Mouse (Mus musculus): ENCODE results near the gene Wnk2. TPM values are rescaled to one million over a fixed set of nuclear protein-coding genes. Genes with fewer than 3 reads are reported as not detected.
A peak's percentile ranks its signal among the peaks of the same experiment; 100 is the strongest.

The Wnk2 gene
- polyA plus RNA-seq, 1 experiment: not detected

DNA sequence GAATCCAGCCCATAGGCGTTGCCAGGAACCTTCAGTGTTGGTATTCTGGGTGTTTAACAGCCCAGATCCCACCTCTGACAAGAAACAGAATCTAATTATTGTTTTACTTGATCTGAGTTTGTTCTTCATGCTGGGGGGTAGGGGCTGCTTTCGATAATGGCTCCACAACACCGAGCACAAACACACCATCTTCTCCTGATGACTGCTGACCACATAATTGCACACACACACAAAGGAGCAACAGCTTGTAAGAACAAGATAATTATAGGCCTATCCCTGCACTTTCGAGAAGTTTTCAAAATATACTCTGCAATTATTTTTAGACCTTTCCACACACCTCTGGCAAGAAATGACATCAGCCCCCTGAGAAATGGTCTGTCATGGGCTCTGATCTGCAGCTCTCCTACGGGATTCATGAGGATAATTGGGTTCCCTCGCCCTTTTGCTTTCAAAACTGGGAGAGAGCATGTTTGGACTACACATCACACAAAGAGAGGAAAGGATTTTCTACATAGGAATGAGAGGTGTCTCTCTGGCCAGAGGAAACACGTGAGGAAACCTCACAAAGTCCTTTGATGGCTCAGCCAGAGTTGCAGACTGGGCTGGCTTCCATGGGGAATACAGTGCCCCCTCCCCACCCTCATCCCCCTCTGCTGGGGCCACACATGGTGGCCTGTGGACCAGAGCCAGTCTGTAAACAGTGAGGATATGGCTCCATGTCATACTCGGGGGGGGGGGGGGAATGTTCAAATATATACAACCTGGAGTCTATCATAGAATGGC, 118.9 kb downstream of the Wnk2 start:
- Histone ChIP-seq H3K4me3 (no peak overlapping the region), H3ac (ENCODE audit: control insufficient read depth, insufficient read length) (no peak overlapping the region), H3K4me2 (ENCODE audit: low read depth) (no peak overlapping the region), H3K36me3 (ENCODE audit: control insufficient read depth, insufficient read depth) (no peaks in the 10 kb centered on the region), H3K27me3 (ENCODE audit: control insufficient read depth, insufficient read depth, insufficient read length) (no peaks in the 10 kb centered on the region), H3K79me2 (ENCODE audit: control insufficient read depth, insufficient read depth) (no peaks in the 10 kb centered on the region)
- no peak for TF ChIP-seq E2F4 (IDR thresholded peaks at IDR 0.05; ENCODE audit: insufficient read depth)

DNA sequence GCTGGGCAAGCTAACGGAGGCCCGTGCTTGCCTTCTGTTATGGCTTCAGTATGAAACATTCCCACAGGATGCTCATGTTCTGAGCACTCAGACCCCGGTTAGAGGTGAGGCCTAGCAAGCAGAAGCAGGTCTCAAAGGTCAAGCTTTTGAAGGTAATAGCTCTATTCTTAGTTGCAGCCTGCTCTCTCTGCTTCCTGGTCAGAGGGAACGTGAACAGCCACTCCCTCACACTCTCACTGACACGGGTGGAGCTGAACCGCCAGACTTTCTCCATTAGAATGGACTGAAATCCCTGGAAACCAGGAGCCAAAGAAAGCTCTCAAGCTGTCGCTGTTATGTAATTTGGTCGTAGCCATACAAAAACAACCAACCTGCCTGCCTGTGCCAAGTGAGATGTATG, 120.8 kb downstream of the Wnk2 start:
- no peaks in the 10 kb centered on the region for H3K79me2 ChIP-seq (ENCODE audit: control insufficient read depth, insufficient read depth)
- no peak overlapping the region for H3K4me2 ChIP-seq (ENCODE audit: low read depth)
- TF ChIP-seq POLR2A (IDR thresholded peaks at IDR 0.05; ENCODE audit: insufficient read length, low read depth): no peak
- no peak for TF ChIP-seq TCF12 (IDR thresholded peaks at IDR 0.05; ENCODE audit: insufficient read depth, poor library complexity, severe bottlenecking)
- no peak for TF ChIP-seq POLR2AphosphoS2 (IDR thresholded peaks at IDR 0.05; ENCODE audit: insufficient read length, low read depth)
- TF ChIP-seq TCF3 (IDR thresholded peaks at IDR 0.05; ENCODE audit: insufficient read length, low read depth): no peak
- no peak for TF ChIP-seq SRF (IDR thresholded peaks at IDR 0.05; ENCODE audit: control insufficient read depth, insufficient read length, low read depth)
- no peak for TF ChIP-seq E2F4 (IDR thresholded peaks at IDR 0.05; ENCODE audit: insufficient read depth)
- TF ChIP-seq REST (IDR thresholded peaks at IDR 0.05; ENCODE audit: insufficient read depth, insufficient read length): no peak
- no peak for TF ChIP-seq MAX (IDR thresholded peaks at IDR 0.05; ENCODE audit: low read depth)
- TF ChIP-seq USF1 (IDR thresholded peaks at IDR 0.05; ENCODE audit: low read depth): no peak
- no peak for TF ChIP-seq MYOG (IDR thresholded peaks at IDR 0.05; ENCODE audit: control insufficient read depth in 1 of 3, insufficient read depth in 1 of 3, insufficient read length in 2 of 3, low read depth in 2 of 3)
- H3K36me3 ChIP-seq (ENCODE audit: control insufficient read depth, insufficient read depth): no peaks in the 10 kb centered on the region
- H3K4me3 ChIP-seq: no peak overlapping the region
- H3K27me3 ChIP-seq (ENCODE audit: control insufficient read depth, insufficient read depth, insufficient read length): no peaks in the 10 kb centered on the region
- H3ac ChIP-seq (ENCODE audit: control insufficient read depth, insufficient read length): no peak overlapping the region

- TF ChIP-seq POLR2A (IDR thresholded peaks at IDR 0.05; ENCODE audit: insufficient read length, low read depth) (no peak), MYOD1 (IDR thresholded peaks at IDR 0.05; ENCODE audit: control insufficient read depth in 1 of 3, insufficient read length in 2 of 3, low read depth in 2 of 3) (peak in 1 of 3 experiments; percentile 75), TCF12 (IDR thresholded peaks at IDR 0.05; ENCODE audit: insufficient read depth, poor library complexity, severe bottlenecking) (peak; percentile 53), MAX (IDR thresholded peaks at IDR 0.05; ENCODE audit: low read depth) (no peak), MYOG (IDR thresholded peaks at IDR 0.05; ENCODE audit: control insufficient read depth in 1 of 3, insufficient read depth in 1 of 3, insufficient read length in 2 of 3, low read depth in 2 of 3) (peak in 2 of 3 experiments; percentile 58 to 89), TCF3 (IDR thresholded peaks at IDR 0.05; ENCODE audit: insufficient read length, low read depth) (no peak), CEBPB (IDR thresholded peaks at IDR 0.05; ENCODE audit: insufficient read depth, poor library complexity, severe bottlenecking) (no peak), REST (IDR thresholded peaks at IDR 0.05; ENCODE audit: insufficient read depth, insufficient read length) (no peak), SRF (IDR thresholded peaks at IDR 0.05; ENCODE audit: control insufficient read depth, insufficient read length, low read depth) (no peak), USF1 (IDR thresholded peaks at IDR 0.05; ENCODE audit: low read depth) (no peak), POLR2AphosphoS2 (IDR thresholded peaks at IDR 0.05; ENCODE audit: insufficient read length, low read depth) (no peak)
- Histone ChIP-seq H3K4me3 (no peak overlapping the region), H3K79me2 (ENCODE audit: control insufficient read depth, insufficient read depth) (no peaks in the 10 kb centered on the region), H3ac (ENCODE audit: control insufficient read depth, insufficient read length) (no peak overlapping the region), H3K27me3 (ENCODE audit: control insufficient read depth, insufficient read depth, insufficient read length) (no peaks in the 10 kb centered on the region), H3K4me2 (ENCODE audit: low read depth) (peak overlapping the region; percentile 4), H3K36me3 (ENCODE audit: control insufficient read depth, insufficient read depth) (no peaks in the 10 kb centered on the region)
These were observed 122.3 kb downstream of the Wnk2 start for GRCm38 (mm10) chr13:49025521-49025920.

- Histone ChIP-seq H3K36me3 (ENCODE audit: control insufficient read depth, insufficient read depth) (no peaks in the 10 kb centered on the region), H3K4me2 (ENCODE audit: low read depth) (peak overlapping the region; percentile 4), H3K4me3 (no peak overlapping the region), H3ac (ENCODE audit: control insufficient read depth, insufficient read length) (no peak overlapping the region), H3K27me3 (ENCODE audit: control insufficient read depth, insufficient read depth, insufficient read length) (no peaks in the 10 kb centered on the region), H3K79me2 (ENCODE audit: control insufficient read depth, insufficient read depth) (no peaks in the 10 kb centered on the region)
- TF ChIP-seq MYOG (IDR thresholded peaks at IDR 0.05; ENCODE audit: control insufficient read depth in 1 of 3, insufficient read depth in 1 of 3, insufficient read length in 2 of 3, low read depth in 2 of 3): peak in 1 of 3 experiments; percentile 57
- TF ChIP-seq REST (IDR thresholded peaks at IDR 0.05; ENCODE audit: insufficient read depth, insufficient read length): no peak
- no peak for TF ChIP-seq TCF12 (IDR thresholded peaks at IDR 0.05; ENCODE audit: insufficient read depth, poor library complexity, severe bottlenecking)
- TF ChIP-seq MYOD1 (IDR thresholded peaks at IDR 0.05; ENCODE audit: control insufficient read depth in 1 of 3, insufficient read length in 2 of 3, low read depth in 2 of 3): peak in 1 of 3 experiments; percentile 64
- TF ChIP-seq CEBPB (IDR thresholded peaks at IDR 0.05; ENCODE audit: insufficient read depth, poor library complexity, severe bottlenecking): no peak
These were observed 123.1 kb downstream of the Wnk2 start for GRCm38 (mm10) chr13:49024763-49025162.

DNA sequence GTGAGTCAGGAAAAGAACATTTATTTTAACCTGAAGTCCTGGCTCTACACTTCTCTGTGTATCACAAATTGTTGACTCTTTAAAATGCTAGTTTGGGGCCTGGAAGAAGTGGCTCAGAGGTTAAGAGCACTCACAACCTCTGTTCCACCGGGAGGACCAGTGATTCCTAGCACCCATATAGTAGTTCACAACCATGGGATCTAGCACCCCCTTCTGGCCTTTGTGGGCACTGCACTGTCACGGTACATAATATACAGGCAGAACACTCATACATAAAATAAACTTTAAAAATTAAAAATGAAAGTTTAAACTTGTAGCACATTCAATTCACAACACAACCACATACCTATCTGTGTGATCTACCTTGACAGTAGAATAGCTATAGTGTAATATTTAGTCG, 126.1 kb downstream of the Wnk2 start:
- Histone ChIP-seq H3K4me3 (no peak overlapping the region), H3K79me2 (ENCODE audit: control insufficient read depth, insufficient read depth) (no peaks in the 10 kb centered on the region), H3K4me2 (ENCODE audit: low read depth) (no peak overlapping the region), H3K27me3 (ENCODE audit: control insufficient read depth, insufficient read depth, insufficient read length) (no peaks in the 10 kb centered on the region), H3ac (ENCODE audit: control insufficient read depth, insufficient read length) (no peak overlapping the region), H3K36me3 (ENCODE audit: control insufficient read depth, insufficient read depth) (no peaks in the 10 kb centered on the region)
- TF ChIP-seq MYOG (IDR thresholded peaks at IDR 0.05; ENCODE audit: control insufficient read depth in 1 of 3, insufficient read depth in 1 of 3, insufficient read length in 2 of 3, low read depth in 2 of 3) (no peak), MAX (IDR thresholded peaks at IDR 0.05; ENCODE audit: low read depth) (no peak), CEBPB (IDR thresholded peaks at IDR 0.05; ENCODE audit: insufficient read depth, poor library complexity, severe bottlenecking) (no peak), SRF (IDR thresholded peaks at IDR 0.05; ENCODE audit: control insufficient read depth, insufficient read length, low read depth) (no peak), POLR2AphosphoS2 (IDR thresholded peaks at IDR 0.05; ENCODE audit: insufficient read length, low read depth) (no peak), POLR2A (IDR thresholded peaks at IDR 0.05; ENCODE audit: insufficient read length, low read depth) (no peak), E2F4 (IDR thresholded peaks at IDR 0.05; ENCODE audit: insufficient read depth) (no peak), USF1 (IDR thresholded peaks at IDR 0.05; ENCODE audit: low read depth) (no peak), MYOD1 (IDR thresholded peaks at IDR 0.05; ENCODE audit: control insufficient read depth in 1 of 3, insufficient read length in 2 of 3, low read depth in 2 of 3) (no peak), REST (IDR thresholded peaks at IDR 0.05; ENCODE audit: insufficient read depth, insufficient read length) (no peak), TCF12 (IDR thresholded peaks at IDR 0.05; ENCODE audit: insufficient read depth, poor library complexity, severe bottlenecking) (no peak)
